Mouse (Mus musculus) heart, embryonic 15.5 days (tissue): Measurements from ENCODE around the gene Phf21a. TPM values are rescaled to one million over a fixed set of nuclear protein-coding genes. Genes with fewer than 3 reads are reported as not detected.

Experiments used
- ATAC-seq: fragments of 200-750 bp; cut with Nextera tagmentation; replicated peaks from 2 replicates; pipeline ENCODE4 v1.8.0; 2017; ENCODE audit warnings: low read depth, moderate TSS enrichment; ENCODE audit not compliant: insufficient number of reproducible peaks, insufficient read depth, low FRiP score
- H3K27ac ChIP-seq: fragments of 300-500 bp; sonication (generic); 2 replicates; pipeline ENCODE4 v1.5.1; 2015; ENCODE audit warnings: mild to moderate bottlenecking, inconsistent platforms
- H3K27me3 ChIP-seq: fragments of 300-500 bp; sonication (generic); 2 replicates; pipeline ENCODE4 v1.6.1; 2015; ENCODE audit warnings: inconsistent platforms
- H3K36me3 ChIP-seq: fragments of 300-500 bp; sonication (generic); 2 replicates; pipeline ENCODE4 v1.6.1; 2015; ENCODE audit warnings: mild to moderate bottlenecking, inconsistent platforms
- H3K4me1 ChIP-seq: fragments of 300-500 bp; sonication (generic); replicated peaks from 2 replicates; pipeline ENCODE4 v1.6.1; 2015; ENCODE audit warnings: inconsistent platforms
- H3K4me2 ChIP-seq: fragments of 300-500 bp; sonication (generic); 2 replicates; pipeline ENCODE4 v1.6.1; 2015; ENCODE audit warnings: inconsistent platforms, mild to moderate bottlenecking, moderate library complexity
- H3K4me3 ChIP-seq: fragments of 300-500 bp; sonication (generic); 2 replicates; pipeline ENCODE4 v1.5.1; 2015; ENCODE audit warnings: mild to moderate bottlenecking, inconsistent platforms
- H3K9ac ChIP-seq: fragments of 300-500 bp; sonication (generic); 2 replicates; pipeline ENCODE4 v1.6.1; 2015; ENCODE audit warnings: mild to moderate bottlenecking, inconsistent platforms
- H3K9me3 ChIP-seq: fragments of 300-500 bp; sonication (generic); replicated peaks from 2 replicates; pipeline ENCODE4 v1.6.1; 2016; ENCODE audit warnings: inconsistent platforms
- WGBS: fragments of 180-500 bp; shearing (Covaris S2); methylation state at CpG from one replicate; pipeline ENCODE4 v1.1.7; 2015; ENCODE audit warnings: mixed read lengths; 5-methylcytosine and 5-hydroxymethylcytosine counted together
- polyA plus RNA-seq: library from polyadenylated mRNA; unstranded; fragments of >200 nt; fragmentation: Nextera tagmentation; extraction: Ambion mirVana; gene quantifications from 2 replicates; pipeline ENCODE4 v1.2.1, GENCODE M21; 2015

Phf21a gene
- polyA plus RNA-seq, 1 experiment from 2014 or later, result 15.0 TPM

GRCm38 (mm10) chr2:92331871-92332270 is 239.0 kb downstream of the Phf21a start:
- no peak overlapping the region for H3K27ac ChIP-seq
- no peak overlapping the region for H3K4me3 ChIP-seq
- no peak for ATAC-seq
- peaks cover 45% of the 10 kb centered on the region for H3K36me3 ChIP-seq
- WGBS, result 86% methylated on average over 2 of the region's 2 CpGs
- no peaks in the 10 kb centered on the region for H3K9me3 ChIP-seq
- no peaks in the 10 kb centered on the region for H3K27me3 ChIP-seq
- H3K4me2 ChIP-seq, result no peak overlapping the region
- H3K9ac ChIP-seq, result no peak overlapping the region
- H3K4me1 ChIP-seq, result 0 out of 2 replicates have a peak, but pooled peaks cover 2% of the 10 kb centered on the region

GRCm38 (mm10) chr2:92342418-92342817 is 249.5 kb downstream of the Phf21a start:
- Histone ChIP-seq H3K4me3 (no peak overlapping the region), H3K27ac (no peak overlapping the region), H3K36me3 (peaks cover 29% of the 10 kb centered on the region), H3K9ac (no peak overlapping the region), H3K4me1 (no peaks in the 10 kb centered on the region), H3K27me3 (no peaks in the 10 kb centered on the region), H3K4me2 (no peak overlapping the region), H3K9me3 (no peaks in the 10 kb centered on the region)
- no peak for ATAC-seq

- peaks cover 6% of the 10 kb centered on the region; the same call in 1 of the 2 replicates for H3K4me1 ChIP-seq
- no peaks in the 10 kb centered on the region for H3K27me3 ChIP-seq
- peaks cover 38% of the 10 kb centered on the region for H3K36me3 ChIP-seq
- H3K4me3 ChIP-seq, result no peak overlapping the region
- H3K27ac ChIP-seq, result no peak overlapping the region
- no peak overlapping the region for H3K4me2 ChIP-seq
- no peaks in the 10 kb centered on the region for H3K9me3 ChIP-seq
- no peak for ATAC-seq
- no peak overlapping the region for H3K9ac ChIP-seq
- 85% methylated on average over 2 of the region's 2 CpGs for WGBS
Measured at GRCm38 (mm10) chr2:92347191-92347590, 254.3 kb downstream of the Phf21a start.

- Histone ChIP-seq H3K36me3 (peaks cover 37% of the 10 kb centered on the region), H3K27ac (no peak overlapping the region)
- no peak for ATAC-seq
Measured at GRCm38 (mm10) chr2:92349589-92350425, 256.9 kb downstream of the Phf21a start.

GRCm38 (mm10) chr2:92350686-92351085 is 257.8 kb downstream of the Phf21a start:
- Histone ChIP-seq H3K27me3 (no peaks in the 10 kb centered on the region), H3K4me1 (peaks cover 6% of the 10 kb centered on the region; the same call in 1 of the 2 replicates), H3K4me3 (no peak overlapping the region), H3K9ac (no peak overlapping the region), H3K27ac (no peak overlapping the region), H3K9me3 (no peaks in the 10 kb centered on the region), H3K4me2 (no peak overlapping the region), H3K36me3 (peaks cover 31% of the 10 kb centered on the region)
- 70% methylated on average over 5 of the region's 5 CpGs for WGBS
- no peak for ATAC-seq

More at GRCm38 (mm10) chr2:92349589-92350425, 256.9 kb downstream of the Phf21a start:
- Histone ChIP-seq H3K4me1 (peaks cover 6% of the 10 kb centered on the region; the same call in 1 of the 2 replicates), H3K9ac (no peak overlapping the region), H3K9me3 (no peaks in the 10 kb centered on the region), H3K4me3 (no peak overlapping the region), H3K4me2 (no peak overlapping the region), H3K27me3 (no peaks in the 10 kb centered on the region)
- 65% methylated on average over 6 of the region's 6 CpGs for WGBS

GRCm38 (mm10) chr2:92353402-92353801 is 260.5 kb downstream of the Phf21a start:
- Histone ChIP-seq H3K4me2 (no peak overlapping the region), H3K9me3 (no peaks in the 10 kb centered on the region), H3K36me3 (peaks cover 29% of the 10 kb centered on the region), H3K9ac (no peak overlapping the region), H3K4me1 (peaks cover 6% of the 10 kb centered on the region; the same call in 1 of the 2 replicates), H3K4me3 (no peak overlapping the region), H3K27ac (no peak overlapping the region), H3K27me3 (no peaks in the 10 kb centered on the region)
- ATAC-seq, result no peak
- WGBS, result 76% methylated on average over 5 of the region's 5 CpGs

GRCm38 (mm10) chr2:92354224-92354623 is 261.3 kb downstream of the Phf21a start:
- Histone ChIP-seq H3K4me2 (no peak overlapping the region), H3K9me3 (no peaks in the 10 kb centered on the region), H3K9ac (no peak overlapping the region), H3K27me3 (no peaks in the 10 kb centered on the region), H3K4me3 (no peak overlapping the region), H3K4me1 (no peaks in the 10 kb centered on the region; the same call in 1 of the 2 replicates), H3K27ac (no peak overlapping the region), H3K36me3 (peaks cover 29% of the 10 kb centered on the region)
- 59% methylated on average over 6 of the region's 6 CpGs for WGBS
- no peak for ATAC-seq

- WGBS, result 33% methylated on average over 2 of the region's 2 CpGs
- Histone ChIP-seq H3K4me3 (no peak overlapping the region), H3K4me1 (no peaks in the 10 kb centered on the region; the same call in 1 of the 2 replicates), H3K36me3 (peaks cover 41% of the 10 kb centered on the region), H3K9ac (no peak overlapping the region), H3K4me2 (no peak overlapping the region), H3K9me3 (no peaks in the 10 kb centered on the region), H3K27ac (0 out of 2 replicates have a peak overlapping the region, but pooled peaks have one; percentile 5), H3K27me3 (no peaks in the 10 kb centered on the region)
- ATAC-seq, result 0 out of 2 replicates have a peak, but pooled peaks have one; percentile 33
Measured at GRCm38 (mm10) chr2:92359301-92359700, 266.4 kb downstream of the Phf21a start.

GRCm38 (mm10) chr2:92360186-92360823 is 267.4 kb downstream of the Phf21a start:
- no peaks in the 10 kb centered on the region for H3K27me3 ChIP-seq
- no peak for ATAC-seq
- no peak overlapping the region for H3K9ac ChIP-seq
- H3K4me2 ChIP-seq, result no peak overlapping the region
- no peak overlapping the region for H3K27ac ChIP-seq
- WGBS, result 80% methylated on average over 25 of the region's 25 CpGs
- H3K9me3 ChIP-seq, result no peaks in the 10 kb centered on the region
- H3K4me3 ChIP-seq, result no peak overlapping the region
- H3K4me1 ChIP-seq, result no peaks in the 10 kb centered on the region; the same call in 1 of the 2 replicates
- H3K36me3 ChIP-seq, result peaks cover 41% of the 10 kb centered on the region

GRCm38 (mm10) chr2:92360893-92361292 is 268.0 kb downstream of the Phf21a start:
- Histone ChIP-seq H3K27me3 (no peaks in the 10 kb centered on the region), H3K4me2 (no peak overlapping the region), H3K4me1 (no peaks in the 10 kb centered on the region; the same call in 1 of the 2 replicates), H3K27ac (no peak overlapping the region), H3K4me3 (no peak overlapping the region), H3K9ac (no peak overlapping the region), H3K9me3 (no peaks in the 10 kb centered on the region), H3K36me3 (peaks cover 41% of the 10 kb centered on the region)
- WGBS, result 39% methylated on average over 12 of the region's 12 CpGs
- no peak for ATAC-seq

GRCm38 (mm10) chr2:92361795-92362194 is 268.9 kb downstream of the Phf21a start:
- H3K9me3 ChIP-seq, result no peaks in the 10 kb centered on the region
- ATAC-seq, result no peak
- H3K27ac ChIP-seq, result no peak overlapping the region
- peaks cover 41% of the 10 kb centered on the region for H3K36me3 ChIP-seq
- no peaks in the 10 kb centered on the region; the same call in 1 of the 2 replicates for H3K4me1 ChIP-seq
- no peak overlapping the region for H3K4me3 ChIP-seq
- H3K4me2 ChIP-seq, result no peak overlapping the region
- H3K27me3 ChIP-seq, result no peaks in the 10 kb centered on the region
- WGBS, result 76% methylated on average over 8 of the region's 8 CpGs
- no peak overlapping the region for H3K9ac ChIP-seq
